Mouse (Mus musculus) spleen, postnatal 4 days (tissue): ENCODE measurements around the gene Tmem253.

Experiments used
- DNase-seq, 2 experiments: peaks; one replicate each; pipeline ENCODE4 v3.0.0; 2022; ENCODE audit warnings: low spot score in 2 of 2

Gene Tmem253

GRCm38 (mm10) chr14:52006771-52007170 lies 8.7 kb upstream of the Tmem253 start:
- no peak for DNase-seq

- peak; percentile 90 to 98 for DNase-seq
Observed at GRCm38 (mm10) chr14:52008321-52009203, 6.9 kb upstream of the Tmem253 start.

GRCm38 (mm10) chr14:52009361-52009760 lies 6.1 kb upstream of the Tmem253 start:
- peak in 1 of 2 experiments; percentile 61 for DNase-seq

DNA sequence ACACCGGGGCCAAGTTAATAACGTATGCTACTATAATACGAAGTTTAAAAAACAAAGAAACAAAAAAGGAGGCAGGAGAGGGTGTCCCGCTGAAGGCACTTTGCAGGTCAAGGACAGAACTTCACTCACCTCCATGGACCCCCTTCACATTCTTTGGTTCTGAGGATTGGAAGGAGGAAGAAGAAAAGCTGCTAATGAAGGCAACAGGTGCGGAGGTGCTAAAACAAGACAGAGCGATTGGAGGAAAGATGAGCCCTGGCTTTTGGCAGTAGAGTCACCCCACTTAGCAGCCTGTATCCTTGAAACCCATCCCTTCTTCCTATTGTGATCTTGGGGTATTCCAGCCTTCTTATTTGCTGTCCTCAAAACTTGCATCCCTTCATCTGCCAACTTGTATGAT lies 5.6 kb upstream of the Tmem253 start:
- peak in 1 of 2 experiments; percentile 52 for DNase-seq

GRCm38 (mm10) chr14:52010446-52011111 lies 4.9 kb upstream of the Tmem253 start:
- peak in 1 of 2 experiments; percentile 56 for DNase-seq

DNA sequence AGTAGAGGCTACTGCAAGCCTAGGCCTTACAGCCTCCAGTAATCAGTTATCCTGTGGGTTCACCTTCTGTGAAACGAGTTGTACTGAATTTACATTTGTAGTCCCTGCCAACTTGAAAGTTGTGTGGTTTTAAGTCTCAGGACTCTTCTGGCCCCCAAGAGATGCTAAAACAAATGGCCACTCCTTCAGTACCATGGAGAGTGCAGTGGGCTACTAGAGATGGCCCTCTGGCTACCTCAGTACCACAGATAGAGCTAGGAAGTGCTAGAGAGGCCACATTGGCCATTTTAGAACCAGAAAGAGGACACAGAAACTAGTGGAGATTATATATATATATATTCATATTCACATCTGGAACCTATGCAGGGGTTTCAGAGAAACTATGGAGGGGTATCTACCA lies 3.8 kb upstream of the Tmem253 start:
- no peak for DNase-seq

- no peak for DNase-seq
Observed at GRCm38 (mm10) chr14:52012085-52012484, 3.4 kb upstream of the Tmem253 start.

DNA sequence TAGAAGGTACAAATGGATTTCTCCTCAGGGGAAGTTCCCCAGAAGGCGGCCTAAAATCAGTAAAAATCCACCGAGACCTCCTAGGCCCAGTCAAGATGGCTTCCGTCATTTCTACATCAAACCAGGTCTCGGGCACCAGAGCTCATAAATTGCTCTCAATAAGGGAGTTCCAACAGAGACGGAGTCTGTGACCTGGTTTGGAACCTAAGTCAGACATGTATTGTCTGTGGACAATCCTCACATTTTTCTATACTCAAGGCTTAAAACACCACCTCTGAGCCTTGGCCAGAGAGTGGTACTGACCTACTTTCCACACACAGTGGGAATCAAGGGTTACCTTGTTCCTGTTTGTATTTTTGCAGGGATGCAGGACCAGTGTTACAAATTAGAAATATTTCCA lies 2.9 kb upstream of the Tmem253 start:
- DNase-seq: no peak

GRCm38 (mm10) chr14:52013021-52013610 lies 2.3 kb upstream of the Tmem253 start:
- DNase-seq: no peak

GRCm38 (mm10) chr14:52013771-52014219 lies 1.7 kb upstream of the Tmem253 start:
- peak in 1 of 2 experiments; percentile 66 for DNase-seq

DNA sequence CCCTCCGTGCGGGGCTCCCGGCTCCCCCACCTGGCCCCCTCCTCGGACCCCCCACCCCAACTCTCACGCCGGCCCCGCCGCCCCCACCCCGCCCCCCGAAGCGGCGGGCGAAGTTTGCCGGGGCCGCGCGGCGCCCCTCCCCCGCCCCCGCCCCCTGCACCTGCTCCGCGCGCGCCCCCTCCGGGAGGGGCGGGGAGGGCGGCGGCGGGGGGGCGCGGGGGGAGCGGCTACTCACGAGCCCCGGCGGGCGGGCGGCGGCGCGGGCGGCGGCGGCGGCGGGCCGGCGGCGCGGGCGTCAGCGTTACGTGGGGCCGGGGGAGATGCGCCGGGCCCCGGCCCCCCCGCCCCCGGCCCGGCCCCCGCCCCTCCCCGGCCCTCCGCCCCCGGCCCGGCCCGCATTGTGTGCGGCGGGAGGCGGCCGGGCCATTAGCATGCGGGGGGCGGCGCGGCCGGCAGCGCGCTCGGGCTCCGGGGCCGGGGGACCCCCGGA lies 1.1 kb upstream of the Tmem253 start:
- DNase-seq: no peak

DNA sequence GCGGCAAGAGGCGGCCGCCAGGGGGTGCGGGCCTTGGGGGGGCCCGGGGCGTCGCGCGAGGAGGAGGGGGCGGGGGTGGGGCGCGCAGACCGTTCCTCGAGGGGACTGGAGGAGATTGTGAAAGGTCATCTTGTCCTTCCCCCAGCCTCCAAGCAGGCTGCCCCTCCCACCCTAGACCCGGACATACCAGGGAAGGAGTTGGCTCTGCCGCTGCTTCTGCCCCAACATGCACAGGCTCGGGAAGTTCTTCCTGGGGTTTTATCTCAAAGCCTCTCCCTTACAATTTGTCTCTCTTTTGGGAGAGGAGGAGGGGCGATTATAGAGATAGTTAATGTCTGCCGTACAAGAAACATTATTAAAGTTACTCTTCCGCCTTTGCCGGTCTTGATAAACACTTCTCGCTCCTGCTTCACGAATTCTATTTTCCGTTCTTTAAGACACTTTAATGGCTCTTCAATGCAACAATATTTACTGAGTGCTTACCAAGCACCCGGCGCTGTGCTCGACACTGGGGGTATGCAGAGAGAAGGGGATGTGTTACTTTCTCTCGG lies 622 bp upstream of the Tmem253 start:
- peak in 1 of 2 experiments; percentile 65 for DNase-seq

- DNase-seq: peak in 1 of 2 experiments; percentile 59
Observed at GRCm38 (mm10) chr14:52016625-52017405, 1.4 kb downstream of the Tmem253 start.

GRCm38 (mm10) chr14:52017662-52018061 lies 2.2 kb downstream of the Tmem253 start:
- peak in 1 of 2 experiments; percentile 56 for DNase-seq

- DNase-seq: peak in 1 of 2 experiments; percentile 61
Observed at GRCm38 (mm10) chr14:52018248-52019050, 3.0 kb downstream of the Tmem253 start.

- DNase-seq: no peak
Observed at GRCm38 (mm10) chr14:52019051-52019589, 3.7 kb downstream of the Tmem253 start.

DNA sequence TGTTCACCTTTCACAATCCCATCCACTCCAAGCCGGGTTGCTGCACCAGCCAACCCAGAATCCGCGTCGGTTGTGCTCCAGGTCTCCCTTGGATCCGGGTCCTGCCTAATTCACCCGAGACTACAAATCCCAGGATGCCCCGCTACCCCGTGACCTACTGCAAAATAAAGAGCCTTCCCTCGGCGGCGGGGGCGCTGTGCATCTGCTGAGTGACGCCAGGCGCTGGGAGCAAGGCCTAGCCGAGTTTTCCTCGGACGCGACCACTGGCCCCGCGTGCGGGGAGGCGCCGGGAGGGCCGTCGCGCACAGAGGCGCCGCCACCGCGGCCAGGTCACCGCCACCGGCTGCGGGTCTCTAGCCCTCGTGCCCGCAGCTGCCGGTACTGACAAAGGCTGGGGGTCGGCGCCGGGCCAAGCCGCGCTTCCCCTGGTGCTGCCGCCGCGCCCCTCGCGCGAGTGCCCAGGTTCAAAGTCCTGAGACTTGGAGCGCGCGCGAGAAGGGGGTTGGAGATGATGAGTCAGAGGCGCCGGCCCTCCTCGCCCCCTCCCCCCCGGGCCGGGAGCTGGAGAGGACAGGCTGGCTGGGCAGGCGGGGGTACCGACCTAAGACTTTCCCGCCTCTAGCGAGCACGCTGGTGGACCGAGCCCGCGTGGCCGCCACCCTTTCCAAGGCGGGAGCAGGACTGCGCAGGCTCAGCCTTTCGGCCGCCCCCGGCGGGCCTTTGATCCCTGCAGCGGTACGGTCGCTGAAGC lies 4.3 kb downstream of the Tmem253 start:
- DNase-seq: peak; percentile 96 to 97

DNA sequence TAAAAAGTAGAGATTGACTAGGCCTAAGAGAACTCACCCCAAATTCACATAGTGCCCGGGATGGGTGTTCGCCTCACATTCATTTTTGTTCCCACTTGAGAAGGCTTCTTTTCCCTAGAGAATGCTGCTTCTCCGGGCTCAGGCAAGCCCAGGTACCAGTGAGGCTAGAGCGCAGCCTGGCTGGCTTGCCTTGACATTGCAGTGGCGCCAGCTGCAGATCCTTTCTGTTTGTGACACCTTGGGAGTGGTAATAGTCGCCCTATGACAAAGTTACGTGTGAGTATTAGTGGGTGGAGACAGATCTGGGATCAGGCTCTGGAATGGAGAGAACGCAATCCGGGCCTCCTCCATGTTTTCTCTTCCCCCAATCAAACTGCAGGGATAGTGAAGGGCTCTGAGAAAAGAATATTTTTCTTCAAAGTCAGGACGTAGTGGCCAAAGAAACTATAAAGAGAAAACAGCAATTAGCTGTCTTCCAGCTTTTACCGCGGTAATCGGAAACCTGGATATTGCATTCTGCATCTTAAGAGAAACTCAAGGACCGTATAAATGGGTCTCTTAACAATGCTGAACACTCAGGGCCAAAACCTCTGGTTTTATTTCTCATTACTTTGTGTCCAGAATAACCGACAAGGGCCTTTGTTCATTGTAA lies 5.2 kb downstream of the Tmem253 start, which contains the start of gene Zfp219:
Gene Zfp219 (minus strand): TSS at position 248 of the 652 bp plus-strand sequence.
- DNase-seq: peak; percentile 75 to 87

GRCm38 (mm10) chr14:52021138-52021529 lies 5.7 kb downstream of the Tmem253 start:
- peak in 1 of 2 experiments; percentile 53 for DNase-seq
